Mouse (Mus musculus) liver, postnatal 0 days (tissue): ENCODE measurements at regions not wholly inside any gene's neighbourhood (a gene's known extent, or its start where the extent isn't known, plus 50 kb on each side); places are given as distances from the start of the nearest gene placed in this dataset.

Source experiments
- ATAC-seq: fragments of 200-750 bp; cut with Nextera tagmentation; 2 replicates; pipeline ENCODE4 v1.8.0; 2017; ENCODE audit warnings: mild to moderate bottlenecking, moderate library complexity
- DNase-seq: peaks from one replicate; pipeline ENCODE4 v3.0.0-alpha.2; 2016
- H3K27ac ChIP-seq: fragments of 300-500 bp; sonication (generic); 2 replicates; pipeline ENCODE4 v1.5.1; 2014; ENCODE audit warnings: antibody characterized with exemption, moderate library complexity, mild to moderate bottlenecking, low read depth
- H3K27me3 ChIP-seq: fragments of 300-500 bp; sonication (generic); 2 replicates; pipeline ENCODE4 v1.6.1; 2014; ENCODE audit warnings: low read length, control low read depth, mixed read lengths; ENCODE audit not compliant: insufficient read depth
- H3K36me3 ChIP-seq: fragments of 300-500 bp; sonication (generic); replicated peaks from 2 replicates; pipeline ENCODE4 v1.6.1; 2014; ENCODE audit warnings: mild to moderate bottlenecking, control low read depth, low read length, moderate library complexity, mixed read lengths; ENCODE audit not compliant: insufficient read depth
- H3K4me1 ChIP-seq: fragments of 300-500 bp; sonication (generic); 2 replicates; pipeline ENCODE4 v1.6.1; 2014; ENCODE audit warnings: antibody characterized with exemption, mild to moderate bottlenecking, control low read depth; ENCODE audit not compliant: insufficient read depth
- H3K4me2 ChIP-seq: fragments of 300-500 bp; sonication (generic); 2 replicates; pipeline ENCODE4 v1.6.1; 2014; ENCODE audit warnings: low read depth, mild to moderate bottlenecking, low read length, moderate library complexity, mixed read lengths
- H3K4me3 ChIP-seq: fragments of 300-500 bp; sonication (generic); 2 replicates; pipeline ENCODE4 v1.5.1; 2014; ENCODE audit warnings: low read depth, low read length
- H3K9ac ChIP-seq: fragments of 300-500 bp; sonication (generic); replicated peaks from 2 replicates; pipeline ENCODE4 v1.6.1; 2014; ENCODE audit warnings: mild to moderate bottlenecking, moderate library complexity
- H3K9me3 ChIP-seq: fragments of 300-500 bp; sonication (generic); 2 replicates; pipeline ENCODE4 v1.6.1; 2016; ENCODE audit warnings: mild to moderate bottlenecking, control low read depth, low read length, mixed read lengths
- CTCF ChIP-seq: sonication (generic); IDR thresholded peaks from 2 replicates; pipeline ENCODE4 v1.5.1; 2016; ENCODE audit warnings: antibody characterized with exemption, low read depth
- EP300 ChIP-seq: IDR thresholded peaks from 2 replicates; pipeline ENCODE4 v1.6.1; 2016; ENCODE audit warnings: antibody characterized with exemption, low read depth, mild to moderate bottlenecking
- WGBS: fragments of 180-500 bp; shearing (Covaris S2); extraction: QIAGEN DNeasy Blood & Tissue Kit; methylation state at CpG from one replicate; pipeline ENCODE4 v1.1.7; 2014; ENCODE audit not compliant: insufficient replicate concordance; 5-methylcytosine and 5-hydroxymethylcytosine counted together

DNA sequence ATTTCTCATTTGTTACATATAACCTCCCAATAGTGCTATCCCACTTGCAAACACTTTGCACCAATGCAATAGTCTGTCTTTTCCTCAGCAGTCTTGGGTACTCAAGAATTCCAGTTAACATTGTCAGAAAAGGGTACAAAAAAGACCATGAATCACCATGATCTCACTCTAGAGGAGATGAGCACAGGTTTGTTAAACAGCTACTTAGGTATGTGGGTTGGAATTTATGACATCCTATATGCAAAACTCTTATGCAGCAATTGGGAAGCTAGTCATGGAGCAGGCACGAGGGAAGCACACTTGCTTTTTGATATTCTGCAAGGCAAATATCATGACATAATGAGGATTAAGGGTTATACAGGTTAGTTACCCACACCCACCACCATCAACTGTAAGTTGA, 307.7 kb upstream of the Sfrp2 start:
- Histone ChIP-seq H3K4me3 (no peak overlapping the region), H3K27me3 (no peaks in the 10 kb centered on the region), H3K9ac (no peak overlapping the region), H3K4me1 (no peaks in the 10 kb centered on the region), H3K9me3 (no peaks in the 10 kb centered on the region), H3K4me2 (no peak overlapping the region), H3K36me3 (no peaks in the 10 kb centered on the region), H3K27ac (no peak overlapping the region)
- TF ChIP-seq EP300 (no peak), CTCF (no peak)
- DNase-seq (no peak), ATAC-seq (no peak)
- WGBS: 56% methylated on average over 1 of the region's 1 CpGs

DNA sequence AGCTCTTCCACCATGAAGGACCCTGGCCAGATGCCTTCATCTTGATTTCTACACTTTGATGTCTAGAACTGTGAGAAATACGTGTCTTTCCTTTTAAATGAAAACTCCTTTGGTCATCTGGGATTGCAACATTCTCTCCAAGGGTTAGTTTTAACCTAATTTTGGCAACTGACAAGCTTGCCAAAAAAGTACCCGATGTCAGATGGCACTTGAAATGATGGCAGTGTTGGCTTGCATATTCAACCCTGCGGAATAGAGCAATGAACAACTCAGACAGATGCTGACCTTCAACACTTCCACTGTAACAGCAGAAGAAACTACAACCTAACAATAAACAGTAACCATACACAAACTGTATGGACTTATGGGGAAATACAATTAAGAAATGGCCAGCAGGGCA, 286.9 kb upstream of the Sfrp2 start:
- H3K27me3 ChIP-seq: no peaks in the 10 kb centered on the region
- WGBS: 74% methylated on average over 3 of the region's 3 CpGs
- TF ChIP-seq CTCF (no peak), EP300 (no peak)
- no peaks in the 10 kb centered on the region for H3K9me3 ChIP-seq
- no peak overlapping the region for H3K9ac ChIP-seq
- no peak overlapping the region for H3K4me2 ChIP-seq
- H3K27ac ChIP-seq: no peak overlapping the region
- H3K36me3 ChIP-seq: no peaks in the 10 kb centered on the region
- DNase-seq (no peak), ATAC-seq (no peak)
- no peaks in the 10 kb centered on the region for H3K4me1 ChIP-seq
- H3K4me3 ChIP-seq: no peak overlapping the region

DNA sequence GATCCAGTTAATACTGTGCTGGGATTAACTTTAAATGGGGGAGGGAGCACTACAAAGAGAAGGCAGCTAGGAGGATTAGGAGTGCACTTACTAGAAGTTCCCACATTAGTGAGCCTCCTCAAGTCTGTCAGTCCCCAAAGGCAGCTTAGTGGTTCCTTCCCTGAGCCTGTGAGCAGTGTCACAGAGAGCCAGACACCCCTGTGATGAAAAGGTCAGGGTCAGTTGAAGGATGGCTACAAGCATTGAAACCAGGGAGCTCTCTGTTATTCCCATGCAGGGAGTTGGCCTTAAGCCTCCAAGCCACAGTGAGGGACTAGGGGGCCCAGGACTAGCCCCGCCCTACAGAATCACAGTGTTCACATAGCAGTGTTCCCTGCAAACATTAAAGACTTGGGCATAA, 285.9 kb upstream of the Sfrp2 start:
- H3K4me1 ChIP-seq: no peaks in the 10 kb centered on the region
- no peak for TF ChIP-seq EP300
- TF ChIP-seq CTCF: no peak
- H3K27ac ChIP-seq: no peak overlapping the region
- no peak overlapping the region for H3K4me3 ChIP-seq
- 76% methylated on average over 1 of the region's 1 CpGs for WGBS
- ATAC-seq (no peak), DNase-seq (no peak)
- H3K36me3 ChIP-seq: no peaks in the 10 kb centered on the region
- no peaks in the 10 kb centered on the region for H3K27me3 ChIP-seq
- no peak overlapping the region for H3K4me2 ChIP-seq
- H3K9ac ChIP-seq: no peak overlapping the region
- H3K9me3 ChIP-seq: no peaks in the 10 kb centered on the region

DNA sequence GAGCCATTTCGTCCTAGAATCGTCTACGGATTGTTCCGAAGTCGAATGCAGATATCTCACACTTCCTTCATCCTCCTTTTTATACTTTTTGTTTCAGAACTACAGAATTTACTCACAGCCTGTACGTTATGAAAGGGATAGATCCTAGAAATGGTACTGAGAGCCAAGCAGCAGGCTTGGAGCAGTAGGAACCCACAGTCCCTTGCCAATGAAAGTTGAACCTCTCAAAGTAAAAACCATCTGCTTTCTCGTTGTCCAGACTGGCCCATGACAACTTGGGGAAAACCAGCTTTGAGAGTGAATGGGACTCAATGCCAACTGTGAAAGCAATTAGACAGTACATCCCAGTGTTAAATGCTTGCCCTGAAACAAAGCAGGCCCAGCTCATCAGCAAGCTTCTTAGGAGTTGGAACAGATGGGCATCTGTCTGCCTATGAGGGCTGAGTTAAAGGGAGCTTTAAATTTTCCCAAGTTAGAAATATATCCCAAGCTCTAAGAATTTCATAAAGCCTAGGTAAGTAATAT, 279.9 kb upstream of the Sfrp2 start:
- no peak for DNase-seq
- H3K4me2 ChIP-seq: no peak overlapping the region
- TF ChIP-seq CTCF: no peak
- TF ChIP-seq EP300: no peak
- H3K9me3 ChIP-seq: no peaks in the 10 kb centered on the region
- ATAC-seq: no peak
- no peaks in the 10 kb centered on the region for H3K27me3 ChIP-seq
- no peak overlapping the region for H3K4me3 ChIP-seq
- no peak overlapping the region for H3K27ac ChIP-seq
- no peak overlapping the region for H3K9ac ChIP-seq
- no peaks in the 10 kb centered on the region for H3K36me3 ChIP-seq
- H3K4me1 ChIP-seq: no peaks in the 10 kb centered on the region
- WGBS: 73% methylated on average over 7 of the region's 7 CpGs

DNA sequence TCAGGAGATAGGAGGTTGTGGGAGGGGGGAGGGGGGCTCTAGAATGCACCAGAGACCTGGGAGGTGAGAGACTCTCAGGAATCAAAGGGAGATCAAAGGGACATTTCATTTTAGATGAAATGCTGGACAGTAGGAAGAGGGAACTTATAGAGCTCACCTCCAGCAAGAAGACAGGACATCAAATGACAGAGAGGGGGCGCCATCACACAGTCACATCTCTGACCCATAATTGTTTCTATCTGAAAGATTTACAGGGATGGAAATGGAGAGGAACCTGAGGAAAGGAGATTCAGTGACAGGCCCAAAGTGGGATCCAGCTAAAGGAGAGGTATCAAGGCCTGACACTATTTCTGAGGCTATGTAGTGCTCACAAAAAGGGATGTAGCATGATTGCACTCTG, 270.5 kb upstream of the Sfrp2 start:
- Histone ChIP-seq H3K27ac (no peak overlapping the region), H3K9ac (no peak overlapping the region), H3K36me3 (no peaks in the 10 kb centered on the region), H3K4me2 (no peak overlapping the region), H3K9me3 (no peaks in the 10 kb centered on the region), H3K27me3 (no peaks in the 10 kb centered on the region), H3K4me1 (no peaks in the 10 kb centered on the region), H3K4me3 (no peak overlapping the region)
- no peak for DNase-seq
- ATAC-seq: no peak
- 8% methylated on average over 1 of the region's 1 CpGs for WGBS
- no peak for TF ChIP-seq EP300
- TF ChIP-seq CTCF: 0 out of 2 replicates have a peak, but pooled peaks have one; percentile 35

DNA sequence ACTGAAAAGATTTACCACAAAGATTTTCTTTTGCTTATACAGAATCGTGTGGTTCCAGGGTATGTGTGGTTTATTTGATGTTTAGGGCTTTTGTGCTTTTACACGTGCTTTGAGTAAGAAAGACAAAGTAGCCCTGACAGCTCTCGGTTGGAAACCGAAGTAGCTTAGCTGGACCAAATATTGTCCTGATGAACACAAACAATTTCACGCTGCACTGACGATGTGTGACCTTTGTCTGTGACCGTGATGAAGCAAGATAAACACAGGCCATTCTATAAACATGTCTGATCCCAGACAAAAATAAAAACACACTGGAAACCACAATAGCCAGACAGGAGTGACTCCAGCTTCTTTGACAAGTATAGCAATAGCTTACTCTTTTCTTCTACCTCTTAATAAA, 262.2 kb upstream of the Sfrp2 start:
- TF ChIP-seq EP300 (no peak), CTCF (no peak)
- ATAC-seq: no peak
- no peaks in the 10 kb centered on the region for H3K9me3 ChIP-seq
- H3K36me3 ChIP-seq: no peaks in the 10 kb centered on the region
- no peak overlapping the region for H3K4me2 ChIP-seq
- no peak overlapping the region for H3K4me3 ChIP-seq
- H3K27me3 ChIP-seq: no peaks in the 10 kb centered on the region
- 65% methylated on average over 7 of the region's 7 CpGs for WGBS
- DNase-seq: no peak
- no peaks in the 10 kb centered on the region for H3K4me1 ChIP-seq
- H3K9ac ChIP-seq: no peak overlapping the region
- H3K27ac ChIP-seq: no peak overlapping the region

DNA sequence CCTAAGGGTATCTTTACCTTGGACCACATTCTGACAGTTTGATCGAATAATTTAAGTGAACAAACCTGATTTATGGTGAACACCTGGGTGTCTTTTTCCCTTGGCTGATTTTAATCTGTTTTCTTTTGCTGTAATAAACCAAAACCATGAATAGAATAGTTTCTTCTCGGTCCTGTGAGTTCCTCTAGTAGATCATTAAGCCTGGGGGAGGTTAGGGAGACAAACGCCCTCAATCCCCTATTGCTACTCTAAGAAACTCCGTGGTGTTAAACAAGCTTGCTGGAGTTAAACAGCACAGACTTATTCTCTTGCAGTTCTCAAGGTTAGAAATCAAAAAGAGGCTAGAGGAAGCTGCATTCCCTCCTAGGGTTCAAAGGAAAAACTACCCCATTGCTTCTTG, 249.5 kb upstream of the Sfrp2 start:
- TF ChIP-seq CTCF (no peak), EP300 (no peak)

More for the DNA sequence above, 249.5 kb upstream of the Sfrp2 start:
- 56% methylated on average over 4 of the region's 4 CpGs for WGBS
- no peaks in the 10 kb centered on the region for H3K4me1 ChIP-seq
- no peak for ATAC-seq
- H3K4me3 ChIP-seq: no peak overlapping the region
- no peak overlapping the region for H3K9ac ChIP-seq
- H3K27ac ChIP-seq: no peak overlapping the region
- no peaks in the 10 kb centered on the region for H3K27me3 ChIP-seq
- DNase-seq: no peak
- H3K36me3 ChIP-seq: no peaks in the 10 kb centered on the region
- H3K9me3 ChIP-seq: no peaks in the 10 kb centered on the region
- H3K4me2 ChIP-seq: no peak overlapping the region
